Mouse (Mus musculus): ENCODE data around the gene Hoga1. TPM values are rescaled to one million over a fixed set of nuclear protein-coding genes. Genes with fewer than 3 reads are reported as not detected.

Hoga1 gene
- polyA plus RNA-seq, 1 experiment from 2014 or later = 1.3 TPM

GRCm38 (mm10) chr19:42118596-42118995, 73.2 kb downstream of the Hoga1 start:
- no peaks in the 10 kb centered on the region for H3K4me1 ChIP-seq
- no peak overlapping the region for H3K4me3 ChIP-seq
- no peaks in the 10 kb centered on the region for H3K9me3 ChIP-seq
- no peak for DNase-seq (ENCODE audit: extremely low spot score, low spot score)
- H3K27ac ChIP-seq = no peak overlapping the region
- H3K36me3 ChIP-seq (replicated peaks) = peaks cover 97% of the 10 kb centered on the region
- 92% methylated on average over 5 of the region's 5 CpGs for WGBS
- H3K27me3 ChIP-seq (ENCODE audit: poor library complexity, severe bottlenecking) = no peaks in the 10 kb centered on the region

- Histone ChIP-seq H3K36me3 (replicated peaks) (peaks cover 97% of the 10 kb centered on the region), H3K4me3 (no peak overlapping the region), H3K27ac (no peak overlapping the region), H3K4me1 (no peaks in the 10 kb centered on the region), H3K9me3 (no peaks in the 10 kb centered on the region), H3K27me3 (ENCODE audit: poor library complexity, severe bottlenecking) (no peaks in the 10 kb centered on the region)
- no peak for DNase-seq (ENCODE audit: extremely low spot score, low spot score)
- 96% methylated on average over 8 of the region's 8 CpGs for WGBS
These were observed 75.0 kb downstream of the Hoga1 start for GRCm38 (mm10) chr19:42120451-42120850.

Other genes starting within 250 kb of the Hoga1 start
- 49.7 and 50.9 TPM in 2 replicates for gene Arhgap19, start 243.6 kb upstream of the Hoga1 start, polyA plus RNA-seq (2016; fragmentation: Nextera tagmentation; extraction: Ambion mirVana)
- gene Frat1, start 215.6 kb upstream of the Hoga1 start, polyA plus RNA-seq (2016; fragmentation: Nextera tagmentation; extraction: Ambion mirVana) = 10.9 and 11.8 TPM in 2 replicates
- 5.4 and 5.5 TPM in 2 replicates for gene Frat2, start 197.5 kb upstream of the Hoga1 start, polyA plus RNA-seq (2016; fragmentation: Nextera tagmentation; extraction: Ambion mirVana)
- gene Rrp12, start 149.4 kb upstream of the Hoga1 start, polyA plus RNA-seq (2016; fragmentation: Nextera tagmentation; extraction: Ambion mirVana) = 43.8 and 43.9 TPM in 2 replicates
- 1,170 and 1,238 TPM in 2 replicates for gene Pgam1, start 133.7 kb upstream of the Hoga1 start, polyA plus RNA-seq (2016; fragmentation: Nextera tagmentation; extraction: Ambion mirVana)
- 101 and 103 TPM in 2 replicates for gene Exosc1, start 112.2 kb upstream of the Hoga1 start, polyA plus RNA-seq (2016; fragmentation: Nextera tagmentation; extraction: Ambion mirVana)
- gene Zdhhc16, start 112.1 kb upstream of the Hoga1 start, polyA plus RNA-seq (2016; fragmentation: Nextera tagmentation; extraction: Ambion mirVana) = 85.8 and 92.4 TPM in 2 replicates
- 35.3 and 42.3 TPM in 2 replicates for gene Mms19, start 64.5 kb upstream of the Hoga1 start, polyA plus RNA-seq (2016; fragmentation: Nextera tagmentation; extraction: Ambion mirVana)
- gene Ubtd1, start 63.8 kb upstream of the Hoga1 start, polyA plus RNA-seq (2016; fragmentation: Nextera tagmentation; extraction: Ambion mirVana) = 9.2 and 9.6 TPM in 2 replicates
- 0.42 TPM in 1 of 2 replicates, not detected in the other for gene Ankrd2, start 9.6 kb upstream of the Hoga1 start, polyA plus RNA-seq (2016; fragmentation: Nextera tagmentation; extraction: Ambion mirVana)
- gene 4933411K16Rik, start 6.6 kb downstream of the Hoga1 start, polyA plus RNA-seq (2016; fragmentation: Nextera tagmentation; extraction: Ambion mirVana) = not detected in 2 replicates
- gene Morn4, start 40.7 kb downstream of the Hoga1 start, polyA plus RNA-seq (2016; fragmentation: Nextera tagmentation; extraction: Ambion mirVana) = 43.1 and 43.4 TPM in 2 replicates
- gene Pi4k2a, start 44.9 kb downstream of the Hoga1 start, polyA plus RNA-seq (2016; fragmentation: Nextera tagmentation; extraction: Ambion mirVana) = 21.3 and 23.3 TPM in 2 replicates
- 23.5 and 23.9 TPM in 2 replicates for gene Avpi1, start 83.4 kb downstream of the Hoga1 start, polyA plus RNA-seq (2016; fragmentation: Nextera tagmentation; extraction: Ambion mirVana)
- gene Marveld1, start 101.8 kb downstream of the Hoga1 start, polyA plus RNA-seq (2016; fragmentation: Nextera tagmentation; extraction: Ambion mirVana) = 2.4 and 3.1 TPM in 2 replicates
- 27.0 and 30.3 TPM in 2 replicates for gene Zfyve27, start 118.3 kb downstream of the Hoga1 start, polyA plus RNA-seq (2016; fragmentation: Nextera tagmentation; extraction: Ambion mirVana)
- gene Sfrp5, start 156.6 kb downstream of the Hoga1 start, polyA plus RNA-seq (2016; fragmentation: Nextera tagmentation; extraction: Ambion mirVana) = 0.14 TPM in 1 of 2 replicates, not detected in the other
- gene Golga7b, start 202.0 kb downstream of the Hoga1 start, polyA plus RNA-seq (2016; fragmentation: Nextera tagmentation; extraction: Ambion mirVana) = 0.59 and 1.0 TPM in 2 replicates